Mouse (Mus musculus) mesoderm, embryonic 11.5 days (tissue): ENCODE data around the gene Cfd.

ENCODE experiments used
- DNase-seq: peaks from one replicate; pipeline ENCODE4 v3.0.0-alpha.2; 2012; ENCODE audit warnings: low read depth, low spot score

Cfd gene

DNA sequence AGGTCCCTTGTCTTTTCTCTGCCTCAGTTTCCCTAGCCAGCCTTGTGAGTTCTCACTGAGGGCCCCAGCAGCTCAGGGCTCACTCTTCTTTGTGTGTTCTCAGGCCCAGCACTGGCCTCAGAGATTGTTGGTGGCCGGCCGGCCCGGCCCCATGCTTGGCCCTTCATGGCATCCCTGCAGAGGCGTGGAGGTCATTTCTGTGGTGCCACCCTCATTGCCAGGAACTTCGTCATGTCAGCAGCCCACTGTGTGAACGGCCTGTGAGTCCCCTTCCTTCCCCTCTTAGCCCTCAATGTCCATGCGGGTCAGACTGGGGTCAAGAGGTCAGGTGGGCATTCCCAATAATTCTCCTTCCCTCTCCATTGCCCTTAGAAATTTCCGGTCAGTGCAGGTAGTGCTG, 4.0 kb upstream of the Cfd start:
- DNase-seq, result no peak

- no peak for DNase-seq
These were observed 1.3 kb upstream of the Cfd start for GRCm38 (mm10) chr10:79889386-79889785.

DNA sequence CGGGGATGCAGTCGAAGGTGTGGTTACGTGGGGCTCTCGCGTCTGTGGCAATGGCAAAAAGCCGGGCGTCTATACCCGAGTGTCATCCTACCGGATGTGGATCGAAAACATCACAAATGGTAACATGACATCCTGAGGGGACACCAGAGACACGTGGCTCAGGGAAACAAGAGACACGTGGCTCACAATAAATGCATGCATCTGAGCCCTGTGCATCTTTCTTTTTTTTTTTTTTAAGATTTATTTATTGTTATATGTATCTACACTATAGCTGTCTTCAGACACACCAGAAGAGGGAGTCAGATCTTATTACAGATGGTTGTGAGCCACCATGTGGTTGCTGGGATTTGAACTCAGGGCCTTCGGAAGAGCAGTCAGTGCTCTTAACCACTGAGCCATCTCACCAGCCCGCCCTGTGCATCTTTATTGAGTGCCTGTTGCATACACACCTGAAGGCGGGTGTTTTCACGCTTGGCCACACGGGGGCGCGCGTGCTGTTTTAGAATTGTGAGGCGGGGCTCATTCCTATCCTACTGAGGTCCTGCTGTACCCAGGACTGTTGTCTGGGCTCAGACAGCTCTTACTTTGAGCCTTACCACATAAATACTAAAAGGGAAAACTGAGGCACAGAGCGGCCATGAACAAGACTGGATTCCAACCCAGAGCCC, 1.9 kb downstream of the Cfd start:
- DNase-seq, result peak; percentile 74

DNA sequence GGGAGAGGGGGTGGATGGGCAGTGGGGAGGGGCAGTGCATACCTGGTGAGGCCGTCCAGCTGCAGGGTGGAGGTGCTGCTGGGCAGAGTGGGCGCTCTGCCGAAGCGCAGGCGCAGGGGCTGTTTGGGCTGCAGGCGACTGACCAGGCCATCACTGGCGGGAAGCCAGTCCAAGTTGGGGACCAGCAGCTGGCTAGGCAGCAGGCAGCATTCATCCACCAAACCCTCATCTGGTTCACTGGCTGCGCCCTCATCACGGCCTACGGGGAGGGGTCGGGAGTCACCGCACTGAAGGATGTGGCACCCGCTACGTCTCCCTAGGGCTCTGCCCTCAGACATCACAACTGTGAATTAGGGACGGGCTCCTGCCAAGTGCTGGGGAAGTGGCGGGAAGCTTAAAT, 5.7 kb downstream of the Cfd start:
- no peak for DNase-seq

DNA sequence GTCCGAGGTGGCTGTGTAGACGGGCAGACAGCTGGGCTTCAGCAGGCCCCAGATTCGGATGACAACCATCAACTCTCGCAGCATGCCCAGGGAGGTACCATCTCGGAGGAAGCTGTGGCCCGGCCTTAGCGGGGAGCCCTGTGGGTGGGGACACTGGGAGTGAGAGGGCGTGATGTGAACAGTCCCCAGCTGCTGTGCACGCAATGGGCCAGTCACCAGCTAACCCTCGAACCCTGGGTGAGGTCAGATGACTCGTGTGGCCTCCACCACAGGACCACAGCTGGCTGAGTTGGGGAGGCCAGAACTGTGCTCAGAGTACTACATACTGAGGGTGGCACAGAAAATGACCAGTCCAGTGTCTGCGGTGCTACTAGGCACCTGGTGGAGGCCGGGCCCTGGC, 6.2 kb downstream of the Cfd start:
- DNase-seq, result no peak

- DNase-seq, result no peak
These were observed 6.9 kb downstream of the Cfd start for GRCm38 (mm10) chr10:79897316-79898245.

DNA sequence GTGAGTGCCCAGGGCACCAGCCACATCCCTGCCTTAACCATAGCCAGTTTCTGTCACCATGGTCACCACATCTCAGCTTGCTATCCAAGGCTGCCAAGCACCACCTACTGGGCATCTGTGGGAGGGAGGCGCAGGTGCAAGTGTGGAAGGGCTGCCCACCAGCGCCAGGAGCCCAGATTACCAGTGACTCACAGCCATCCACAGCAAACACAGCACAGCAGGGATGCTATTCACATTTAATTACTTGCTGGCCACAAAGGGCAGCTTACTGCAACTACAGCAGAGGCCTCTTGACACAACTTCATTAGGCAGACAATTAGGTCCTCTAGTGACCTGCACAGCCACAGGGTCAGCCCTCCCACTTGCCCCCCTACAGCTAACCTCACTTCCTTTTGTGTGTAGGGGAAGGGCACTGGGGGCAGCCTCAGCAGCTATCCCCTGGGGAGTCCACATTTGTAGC, 10.3 kb downstream of the Cfd start:
- peak; percentile 45 for DNase-seq

GRCm38 (mm10) chr10:79906712-79907111, 16.1 kb downstream of the Cfd start:
- DNase-seq, result no peak

DNA sequence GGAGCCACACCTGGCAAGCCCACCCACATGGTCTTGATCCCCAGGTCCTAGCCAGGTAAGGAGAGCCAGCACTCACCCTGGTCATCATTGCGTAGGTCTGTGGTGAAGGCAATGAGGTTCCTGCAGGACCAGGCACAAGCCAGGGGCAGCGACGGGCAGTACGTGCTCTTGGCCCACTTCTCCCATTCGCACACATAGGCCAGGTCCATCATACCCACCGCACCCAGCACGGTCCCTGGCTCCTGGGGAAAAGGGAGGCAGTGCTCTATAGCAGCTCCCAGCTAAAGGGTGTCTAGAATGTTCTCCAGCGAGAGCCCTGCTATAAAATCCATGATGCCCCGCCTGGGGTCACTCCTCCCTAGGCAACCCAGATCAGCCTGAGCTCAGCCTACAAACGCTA, 16.8 kb downstream of the Cfd start:
- no peak for DNase-seq

GRCm38 (mm10) chr10:79908167-79909091, 17.8 kb downstream of the Cfd start, which contains the start of gene Med16:
Gene Med16 (minus strand): TSS chr10:79908923.
- peak; percentile 96 for DNase-seq

- no peak for DNase-seq
These were observed 18.7 kb downstream of the Cfd start for GRCm38 (mm10) chr10:79909092-79909922.

GRCm38 (mm10) chr10:79910556-79910955, 19.9 kb downstream of the Cfd start, which contains the start of gene Gm26602:
Gene Gm26602 (plus strand): TSS chr10:79910856.
- DNase-seq, result no peak

- no peak for DNase-seq
These were observed 21.8 kb downstream of the Cfd start for GRCm38 (mm10) chr10:79912412-79912811.

- DNase-seq, result no peak
These were observed 23.7 kb downstream of the Cfd start for GRCm38 (mm10) chr10:79914131-79914947.

DNA sequence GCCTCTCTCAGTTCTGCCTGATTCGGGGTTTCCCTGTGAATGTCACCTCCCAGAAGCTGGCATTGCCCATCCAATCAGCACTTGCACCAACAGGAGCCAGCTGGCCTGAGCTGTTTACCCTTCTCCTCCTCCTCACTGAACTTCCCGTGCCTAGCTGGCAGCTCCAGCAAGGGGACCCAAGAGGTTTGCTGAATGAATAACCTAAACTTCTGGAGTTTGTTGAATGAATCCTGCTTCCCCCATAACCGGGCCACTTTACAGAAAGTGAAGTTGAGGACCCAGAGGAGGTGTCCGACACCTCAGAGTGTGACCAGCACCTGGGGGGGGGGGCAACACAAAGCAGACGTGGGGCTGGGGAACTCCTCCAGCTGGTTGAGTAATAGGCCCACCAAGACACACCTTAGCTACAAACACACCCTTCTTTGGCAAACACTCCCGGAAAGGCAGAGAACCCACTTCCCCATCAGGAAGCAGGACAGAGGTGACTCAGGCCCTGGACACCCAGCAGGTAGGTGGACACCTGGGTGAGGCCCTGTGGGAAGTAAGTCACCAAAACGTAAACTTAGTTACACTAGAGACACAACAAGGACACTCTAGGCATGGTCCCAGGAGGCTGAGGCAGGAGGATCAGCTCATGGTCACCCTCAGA, 24.4 kb downstream of the Cfd start:
- no peak for DNase-seq

DNA sequence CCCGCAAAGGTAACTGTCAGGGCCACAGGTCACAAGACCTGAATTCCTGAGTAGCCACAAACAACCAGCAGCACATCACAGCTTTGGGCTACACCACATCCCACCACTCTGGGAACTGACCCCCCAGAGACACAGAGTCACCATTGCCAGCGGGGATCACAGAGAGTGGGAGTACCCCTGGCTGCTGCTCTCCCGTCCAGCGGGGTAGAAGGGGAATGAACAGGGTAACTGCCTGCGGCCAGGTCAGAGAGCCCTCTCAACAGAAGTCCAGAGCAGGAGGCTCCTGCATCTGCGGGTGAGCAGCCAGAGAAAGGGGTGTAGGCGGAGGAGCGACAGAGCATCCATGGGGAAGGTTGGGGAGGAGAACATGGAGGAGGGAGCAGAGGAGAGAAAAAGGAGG, 25.4 kb downstream of the Cfd start:
- DNase-seq, result no peak

- DNase-seq, result peak; percentile 72
These were observed 26.3 kb downstream of the Cfd start, which contains the start of gene Kiss1r for GRCm38 (mm10) chr10:79916808-79917531. Gene Kiss1r (plus strand): TSS chr10:79916971.

DNA sequence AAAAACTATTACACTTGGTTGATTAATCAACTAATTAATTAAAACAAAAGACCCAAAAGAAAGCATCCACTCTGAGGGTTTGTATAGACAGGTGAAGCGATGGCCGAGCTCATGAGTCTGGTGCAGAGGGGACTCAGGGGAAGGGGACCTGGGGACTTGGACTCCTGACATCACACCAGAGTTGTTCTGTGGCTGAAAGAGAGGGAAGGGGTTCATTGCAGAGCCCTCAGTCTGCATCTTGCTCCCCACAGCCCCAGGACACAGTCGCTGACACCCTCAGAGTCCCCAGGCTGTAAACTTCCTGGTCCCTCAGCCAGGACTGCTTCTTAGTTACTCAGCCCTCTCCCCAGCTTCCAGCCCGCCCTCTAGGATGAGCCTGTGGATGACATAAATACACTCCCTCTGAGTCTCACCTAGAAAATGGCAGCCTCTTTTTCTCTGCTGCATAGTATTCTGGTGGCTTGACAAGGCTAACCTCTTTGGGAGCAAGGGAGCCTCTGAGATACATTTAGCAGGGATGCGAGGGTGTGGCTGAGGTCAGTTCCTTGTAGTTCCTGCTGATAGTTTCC, 27.0 kb downstream of the Cfd start:
- DNase-seq, result no peak
